Mouse (Mus musculus) Patski (cell line): Measurements from ENCODE around the gene Rnf26. TPM values are rescaled to one million over a fixed set of nuclear protein-coding genes. Genes with fewer than 3 reads are reported as not detected.

ENCODE experiments used
- ATAC-seq: fragments of 100-300 bp; one replicate; pipeline ENCODE4 v1.8.0; 2021
- CTCF ChIA-PET: fragments of 350-600 bp; sonication (Branson Sonifier 250); formaldehyde crosslinking; loops from one replicate; lab custom pipeline; 2022; ENCODE audit warnings: inconsistent platforms; lab: Charles Lee
- POLR2A ChIA-PET: fragments of 350-600 bp; sonication (Branson Sonifier 250); formaldehyde crosslinking; loops from one replicate; lab custom pipeline; 2022; ENCODE audit warnings: antibody characterized with exemption, inconsistent platforms; lab: Charles Lee
- DNase-seq: peaks from one replicate; pipeline ENCODE4 v3.0.0-alpha.2; 2011; ENCODE audit warnings: low read depth, low spot score
- H3K27me3 ChIP-seq: fragments of 371-371 bp; one replicate; pipeline ENCODE4 v1.5.1; 2021
- CTCF ChIP-seq: fragments of 100-300 bp; IDR thresholded peaks from one replicate; pipeline ENCODE4 v1.5.1; 2021
- in situ Hi-C: fragments of 300-500 bp; cut with MboI; formaldehyde crosslinking; loops from 3 replicates; pipeline ENCODE4 v1.11.1; 2018; ENCODE audit warnings: low pct_unique_long_range_greater_than_20kb, mixed read lengths
- polyA plus RNA-seq: library from polyadenylated mRNA; unstranded; gene quantifications from one replicate; pipeline ENCODE4 v1.2.3, GENCODE M21; 2021

The Rnf26 gene
- polyA plus RNA-seq, 1 experiment from 2014 or later = 38.4 TPM

- TF ChIP-seq CTCF = no peak
- CTCF ChIA-PET = interaction anchor here (1.3 to 1.4 kb wide), 2 partner anchors 16 to 35 kb away, joined by 3 read pairs; no protein-coding TSS in a partner anchor
- H3K27me3 ChIP-seq = no peaks in the 10 kb centered on the region
- in situ Hi-C loops = no loop called here
- no peak for DNase-seq
- POLR2A ChIA-PET = no interaction called here
- ATAC-seq = peak; percentile 46
These were observed 28.6 kb downstream of the Rnf26 start for GRCm38 (mm10) chr9:44084659-44085229.

- no peak for DNase-seq
- CTCF ChIA-PET = interaction anchor here (1.3 to 1.4 kb wide), 2 partner anchors 15 to 35 kb away, joined by 3 read pairs; no protein-coding TSS in a partner anchor
- POLR2A ChIA-PET = no interaction called here
- H3K27me3 ChIP-seq = no peaks in the 10 kb centered on the region
- in situ Hi-C loops = no loop called here
- ATAC-seq = peak; percentile 10
- no peak for TF ChIP-seq CTCF
These were observed 29.1 kb downstream of the Rnf26 start for GRCm38 (mm10) chr9:44084236-44084635.

GRCm38 (mm10) chr9:44083392-44084121, 29.8 kb downstream of the Rnf26 start:
- CTCF ChIA-PET = interaction anchor here (0.8 to 1.4 kb wide), 4 partner anchors 14 to 36 kb away, joined by 3 read pairs; partner anchors contain the start of gene Usp2
- TF ChIP-seq CTCF = no peak
- DNase-seq (no peak), ATAC-seq (no peak)
- in situ Hi-C loops = no loop called here
- H3K27me3 ChIP-seq = no peaks in the 10 kb centered on the region
- POLR2A ChIA-PET = no interaction called here

GRCm38 (mm10) chr9:44082266-44082665, 31.1 kb downstream of the Rnf26 start:
- DNase-seq (no peak), ATAC-seq (no peak)
- CTCF ChIA-PET = interaction anchor here (1.0 kb wide), 2 partner anchors 12 to 34 kb away, joined by 3 to 5 read pairs; no protein-coding TSS in a partner anchor
- TF ChIP-seq CTCF = no peak
- no peaks in the 10 kb centered on the region for H3K27me3 ChIP-seq
- POLR2A ChIA-PET = no interaction called here
- in situ Hi-C loops = no loop called here

GRCm38 (mm10) chr9:44081581-44081980, 31.7 kb downstream of the Rnf26 start:
- TF ChIP-seq CTCF = no peak
- CTCF ChIA-PET = interaction anchor here (1.0 kb wide), 1 partner anchor 13 kb away, joined by 3 read pairs; no protein-coding TSS in a partner anchor
- in situ Hi-C loops = no loop called here
- H3K27me3 ChIP-seq = no peaks in the 10 kb centered on the region
- POLR2A ChIA-PET = no interaction called here
- ATAC-seq (no peak), DNase-seq (no peak)

- DNase-seq (no peak), ATAC-seq (no peak)
- H3K27me3 ChIP-seq = no peaks in the 10 kb centered on the region
- in situ Hi-C loops = no loop called here
- ChIA-PET POLR2A (no interaction called here), CTCF (interaction anchor here (1.0 kb wide), 1 partner anchor 13 kb away, joined by 3 read pairs; no protein-coding TSS in a partner anchor)
- TF ChIP-seq CTCF = no peak
These were observed 32.4 kb downstream of the Rnf26 start for GRCm38 (mm10) chr9:44080953-44081352.

- H3K27me3 ChIP-seq = no peaks in the 10 kb centered on the region
- ChIA-PET POLR2A (no interaction called here), CTCF (no interaction called here)
- DNase-seq (no peak), ATAC-seq (no peak)
- in situ Hi-C loops = no loop called here
- TF ChIP-seq CTCF = no peak
These were observed 33.1 kb downstream of the Rnf26 start for GRCm38 (mm10) chr9:44079997-44080780.

GRCm38 (mm10) chr9:44078955-44079756, 34.2 kb downstream of the Rnf26 start:
- no peak for TF ChIP-seq CTCF
- peak; percentile 70 for ATAC-seq

GRCm38 (mm10) chr9:44078136-44078797, 35.0 kb downstream of the Rnf26 start:
- ATAC-seq (no peak), DNase-seq (no peak)
- ChIA-PET POLR2A (interaction anchor here (1.1 kb wide), 1 partner anchor 28 kb away, joined by 3 read pairs; the partner anchor contains the start of gene C1qtnf5), CTCF (interaction anchor here (1.1 to 5.2 kb wide), 4 partner anchors 8 to 84 kb away, joined by 3 to 24 read pairs (median 4); no protein-coding TSS in a partner anchor)
- TF ChIP-seq CTCF = no peak
- in situ Hi-C loops = no loop called here
- no peaks in the 10 kb centered on the region for H3K27me3 ChIP-seq

More at GRCm38 (mm10) chr9:44078955-44079756, 34.2 kb downstream of the Rnf26 start:
- H3K27me3 ChIP-seq = no peaks in the 10 kb centered on the region
- peak; percentile 87 for DNase-seq
- in situ Hi-C loops = no loop called here
- POLR2A ChIA-PET = interaction anchor here (1.1 kb wide), 1 partner anchor 28 kb away, joined by 3 read pairs; the partner anchor contains the start of gene C1qtnf5
- CTCF ChIA-PET = interaction anchor here (1.1 to 5.2 kb wide), 2 partner anchors 16 to 85 kb away, joined by 3 to 24 read pairs; no protein-coding TSS in a partner anchor
